Mouse (Mus musculus) spleen, adult 2 months (tissue): ENCODE data around the gene Gm28539. TPM values are rescaled to one million over a fixed set of nuclear protein-coding genes. Genes with fewer than 3 reads are reported as not detected.

Experiments
- DNase-seq, 2 experiments: peaks; one replicate each; pipeline versions ENCODE4 v3.0.0 to v3.0.0-alpha.2; 2012 to 2021; ENCODE audit warnings: low spot score in 2 of 2, low read depth in 1 of 2
- H3K27ac ChIP-seq: fragments of 200-500 bp; 2 replicates; pipeline ENCODE4 v1.5.1; 2012; ENCODE audit warnings: low read length, inconsistent platforms; ENCODE audit not compliant: insufficient read depth
- H3K27me3 ChIP-seq: fragments of 200-500 bp; 2 replicates; pipeline ENCODE4 v1.6.1; 2012; ENCODE audit warnings: mild to moderate bottlenecking, moderate library complexity, low read length, inconsistent platforms; ENCODE audit not compliant: control insufficient read depth, insufficient read depth
- H3K36me3 ChIP-seq: fragments of 200-500 bp; 2 replicates; pipeline ENCODE4 v1.6.1; 2012; ENCODE audit warnings: mild to moderate bottlenecking, low read length, inconsistent platforms; ENCODE audit not compliant: control insufficient read depth, insufficient read depth
- H3K4me1 ChIP-seq: fragments of 200-500 bp; 2 replicates; pipeline ENCODE4 v1.6.1; 2011; ENCODE audit warnings: inconsistent platforms; ENCODE audit not compliant: control insufficient read depth, insufficient read depth, insufficient read length
- H3K4me3 ChIP-seq: fragments of 200-500 bp; 2 replicates; pipeline ENCODE4 v1.5.1; 2011; ENCODE audit warnings: mild to moderate bottlenecking, inconsistent platforms; ENCODE audit not compliant: insufficient read depth, insufficient read length; ENCODE audit errors: extremely low read depth
- CTCF ChIP-seq: fragments of 200-500 bp; IDR thresholded peaks from 2 replicates; pipeline ENCODE4 v1.5.1; 2011; ENCODE audit warnings: mild to moderate bottlenecking, inconsistent platforms; ENCODE audit not compliant: insufficient read depth, insufficient read length, insufficient replicate concordance; ENCODE audit errors: extremely low read depth
- POLR2A ChIP-seq: fragments of 200-500 bp; IDR thresholded peaks from 2 replicates; pipeline ENCODE4 v1.6.1; 2011; ENCODE audit warnings: low read depth, low read length, inconsistent platforms
- WGBS: fragments of 180-500 bp; shearing (Covaris S2); methylation state at CpG from one replicate; pipeline ENCODE4 v1.1.7; 2018; 5-methylcytosine and 5-hydroxymethylcytosine counted together
- polyA plus RNA-seq: library from polyadenylated mRNA; depleted of rRNA; stranded (reverse); fragments of >200 nt; gene quantifications from 2 replicates; pipeline ENCODE4 v1.2.3, GENCODE M21; 2012

The Gm28539 gene
- polyA plus RNA-seq, 1 experiment: 1.9 TPM

GRCm38 (mm10) chr16:18822356-18822755, 14.0 kb upstream of the Gm28539 start:
- WGBS: 81% methylated on average over 1 of the region's 1 CpGs
- DNase-seq: no peak
- TF ChIP-seq POLR2A: no peak
- TF ChIP-seq CTCF: no peak
- Histone ChIP-seq H3K4me1 (no peaks in the 10 kb centered on the region), H3K27me3 (no peaks in the 10 kb centered on the region), H3K27ac (no peak overlapping the region), H3K36me3 (peaks cover 61% of the 10 kb centered on the region), H3K4me3 (no peak overlapping the region)

DNA sequence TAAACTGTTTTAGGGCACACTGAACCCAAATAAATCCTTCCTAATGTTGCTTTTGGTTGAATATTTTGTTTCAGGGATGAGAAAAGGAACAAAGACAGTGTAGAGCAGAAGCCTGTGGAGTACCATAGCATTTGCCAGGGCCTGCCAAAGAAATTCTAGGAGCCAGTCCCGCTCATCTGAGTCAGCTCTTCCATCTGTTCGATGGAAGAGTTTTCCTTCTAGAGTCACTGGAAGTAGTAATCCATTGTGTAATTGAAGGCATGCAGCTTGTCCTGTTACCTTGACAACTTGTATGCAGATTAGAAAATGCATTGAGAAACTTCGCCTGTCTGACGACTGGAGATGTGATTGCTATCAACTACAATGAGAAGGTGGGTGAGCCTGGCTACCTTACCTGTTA, 13.5 kb upstream of the Gm28539 start:
- no peaks in the 10 kb centered on the region for H3K27me3 ChIP-seq
- no peaks in the 10 kb centered on the region for H3K4me1 ChIP-seq
- DNase-seq: no peak
- no peak for TF ChIP-seq CTCF
- no peak for TF ChIP-seq POLR2A
- no peak overlapping the region for H3K4me3 ChIP-seq
- WGBS: 87% methylated on average over 4 of the region's 4 CpGs
- peaks cover 63% of the 10 kb centered on the region for H3K36me3 ChIP-seq
- H3K27ac ChIP-seq: no peak overlapping the region

DNA sequence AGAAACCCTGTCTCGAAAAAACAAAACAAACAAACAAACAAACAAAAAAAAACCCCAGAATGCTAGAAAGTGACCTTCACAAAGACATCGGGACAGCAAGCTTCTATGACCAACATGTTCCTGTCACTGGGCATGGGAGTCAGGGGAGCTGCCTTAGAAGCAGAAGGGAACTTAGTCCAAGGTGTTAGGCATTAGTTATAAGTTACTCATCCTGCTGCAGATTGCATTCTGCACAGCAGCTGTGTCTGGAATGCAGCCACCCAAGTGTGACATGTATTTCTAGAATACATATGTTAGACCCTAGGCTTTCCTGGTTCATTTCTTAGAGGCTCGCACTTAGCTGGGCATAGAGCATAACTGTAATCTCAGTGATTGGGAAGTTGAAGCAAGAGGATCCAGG, 7.8 kb upstream of the Gm28539 start:
- WGBS: 97% methylated on average over 3 of the region's 3 CpGs
- TF ChIP-seq CTCF (no peak), POLR2A (no peak)
- Histone ChIP-seq H3K4me3 (no peak overlapping the region), H3K36me3 (peaks cover 44% of the 10 kb centered on the region), H3K27ac (no peak overlapping the region), H3K4me1 (no peaks in the 10 kb centered on the region), H3K27me3 (no peaks in the 10 kb centered on the region)
- DNase-seq: no peak

- no peaks in the 10 kb centered on the region for H3K4me1 ChIP-seq
- TF ChIP-seq POLR2A: no peak
- TF ChIP-seq CTCF: no peak
- 89% methylated on average over 6 of the region's 6 CpGs for WGBS
- H3K36me3 ChIP-seq: peaks cover 44% of the 10 kb centered on the region
- no peaks in the 10 kb centered on the region for H3K27me3 ChIP-seq
- H3K27ac ChIP-seq: no peak overlapping the region
- H3K4me3 ChIP-seq: no peak overlapping the region
- DNase-seq: no peak
Observed at GRCm38 (mm10) chr16:18829102-18829501, 7.3 kb upstream of the Gm28539 start.

GRCm38 (mm10) chr16:18833486-18833885, 2.9 kb upstream of the Gm28539 start:
- TF ChIP-seq CTCF (no peak), POLR2A (no peak)
- H3K36me3 ChIP-seq: peaks cover 16% of the 10 kb centered on the region
- WGBS: 84% methylated on average over 2 of the region's 2 CpGs

DNA sequence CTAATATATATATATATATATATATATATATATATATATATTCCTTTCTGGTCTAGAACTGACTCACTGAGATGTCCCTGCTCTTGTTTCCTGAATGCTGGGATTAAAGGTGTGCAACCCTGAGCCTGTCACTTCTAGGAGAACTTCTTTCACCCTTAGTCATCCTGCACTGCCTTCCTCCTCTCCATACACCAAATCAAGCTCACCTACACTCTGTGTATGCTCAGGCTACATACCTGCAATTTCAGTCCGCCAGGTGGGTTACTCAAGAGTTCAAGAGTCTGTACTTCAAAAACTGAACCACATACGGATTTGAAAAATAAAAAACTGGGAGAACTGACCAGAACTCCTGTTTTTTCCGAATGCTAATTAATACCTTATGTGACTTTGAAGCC, 314 bp upstream of the Gm28539 start:
- TF ChIP-seq POLR2A: no peak
- TF ChIP-seq CTCF: no peak
- 33% methylated on average over 3 of the region's 3 CpGs for WGBS
- peaks cover 12% of the 10 kb centered on the region for H3K36me3 ChIP-seq

More at GRCm38 (mm10) chr16:18833486-18833885, 2.9 kb upstream of the Gm28539 start:
- DNase-seq: no peak
- Histone ChIP-seq H3K4me3 (no peak overlapping the region), H3K4me1 (no peaks in the 10 kb centered on the region; the same call in 1 of the 2 replicates), H3K27ac (no peak overlapping the region), H3K27me3 (no peaks in the 10 kb centered on the region)

GRCm38 (mm10) chr16:18838346-18838745, 2.0 kb downstream of the Gm28539 start:
- H3K36me3 ChIP-seq: peaks cover 7% of the 10 kb centered on the region
- H3K27ac ChIP-seq: no peak overlapping the region
- H3K27me3 ChIP-seq: no peaks in the 10 kb centered on the region
- no peak overlapping the region for H3K4me3 ChIP-seq
- DNase-seq: no peak
- H3K4me1 ChIP-seq: no peaks in the 10 kb centered on the region; the same call in 1 of the 2 replicates
- WGBS: 98% methylated on average over 4 of the region's 4 CpGs
- no peak for TF ChIP-seq POLR2A
- no peak for TF ChIP-seq CTCF

More for the DNA sequence above, 314 bp upstream of the Gm28539 start:
- no peak for DNase-seq
- no peaks in the 10 kb centered on the region; the same call in 1 of the 2 replicates for H3K4me1 ChIP-seq
- no peak overlapping the region for H3K27ac ChIP-seq
- no peaks in the 10 kb centered on the region for H3K27me3 ChIP-seq
- H3K4me3 ChIP-seq: peak overlapping the region; percentile 90; the same call in 1 of the 2 replicates
